Mouse (Mus musculus) heart, postnatal 0 days (tissue): ENCODE data around the gene Fbxo44.

Experiments used
- CTCF ChIP-seq: IDR thresholded peaks from 2 replicates; pipeline ENCODE4 v1.5.1; 2016; ENCODE audit warnings: antibody characterized with exemption, control low read depth, low read depth
- EP300 ChIP-seq: IDR thresholded peaks from 2 replicates; pipeline ENCODE4 v1.6.1; 2016; ENCODE audit warnings: antibody characterized with exemption, low read depth

GRCm38 (mm10) chr4:148173811-148174494, 13.7 kb upstream of the Fbxo44 start:
- no peak for TF ChIP-seq CTCF
- TF ChIP-seq EP300 = no peak
